Mouse (Mus musculus) liver, embryonic 12.5 days (tissue): ENCODE measurements at regions not wholly inside any gene's neighbourhood (a gene's known extent, or its start where the extent isn't known, plus 50 kb on each side); places are given as distances from the start of the nearest gene placed in this dataset.

Source experiments
- ATAC-seq: fragments of 200-750 bp; cut with Nextera tagmentation; 2 replicates; pipeline ENCODE4 v1.8.0; 2017; ENCODE audit warnings: moderate number of reproducible peaks, mild to moderate bottlenecking, moderate library complexity
- H3K27ac ChIP-seq: fragments of 300-500 bp; sonication (generic); 2 replicates; pipeline ENCODE4 v1.5.1; 2016; ENCODE audit warnings: mild to moderate bottlenecking
- H3K27me3 ChIP-seq: fragments of 300-500 bp; sonication (generic); replicated peaks from 2 replicates; pipeline ENCODE4 v1.6.1; 2016; ENCODE audit warnings: mild to moderate bottlenecking, moderate library complexity
- H3K36me3 ChIP-seq: fragments of 300-500 bp; sonication (generic); 2 replicates; pipeline ENCODE4 v1.6.1; 2016; ENCODE audit warnings: mild to moderate bottlenecking, moderate library complexity
- H3K4me1 ChIP-seq: fragments of 300-500 bp; sonication (generic); 2 replicates; pipeline ENCODE4 v1.6.1; 2016
- H3K4me2 ChIP-seq: fragments of 300-500 bp; sonication (generic); 2 replicates; pipeline ENCODE4 v1.6.1; 2016; ENCODE audit warnings: mild to moderate bottlenecking, moderate library complexity
- H3K4me3 ChIP-seq: fragments of 300-500 bp; sonication (generic); 2 replicates; pipeline ENCODE4 v1.5.1; 2016; ENCODE audit warnings: mild to moderate bottlenecking, moderate library complexity
- H3K9ac ChIP-seq: fragments of 300-500 bp; sonication (generic); 2 replicates; pipeline ENCODE4 v1.6.1; 2016; ENCODE audit warnings: mild to moderate bottlenecking, moderate library complexity
- H3K9me3 ChIP-seq: fragments of 300-500 bp; sonication (generic); replicated peaks from 2 replicates; pipeline ENCODE4 v1.6.1; 2016; ENCODE audit warnings: mild to moderate bottlenecking, moderate library complexity
- WGBS: fragments of 180-500 bp; shearing (Covaris S2); methylation state at CpG from one replicate; pipeline ENCODE4 v1.1.7; 2016; ENCODE audit not compliant: insufficient replicate concordance; 5-methylcytosine and 5-hydroxymethylcytosine counted together

- no peaks in the 10 kb centered on the region for H3K27me3 ChIP-seq
- 85% methylated on average over 3 of the region's 3 CpGs for WGBS
- no peak overlapping the region for H3K27ac ChIP-seq
- no peak overlapping the region for H3K4me3 ChIP-seq
- H3K4me2 ChIP-seq, result no peak overlapping the region
- no peaks in the 10 kb centered on the region for H3K36me3 ChIP-seq
- no peaks in the 10 kb centered on the region for H3K9me3 ChIP-seq
- H3K9ac ChIP-seq, result no peak overlapping the region
- ATAC-seq, result no peak
- H3K4me1 ChIP-seq, result no peaks in the 10 kb centered on the region
These were observed 63.2 kb upstream of the Cadm1 start for GRCm38 (mm10) chr9:47466767-47467166.

DNA sequence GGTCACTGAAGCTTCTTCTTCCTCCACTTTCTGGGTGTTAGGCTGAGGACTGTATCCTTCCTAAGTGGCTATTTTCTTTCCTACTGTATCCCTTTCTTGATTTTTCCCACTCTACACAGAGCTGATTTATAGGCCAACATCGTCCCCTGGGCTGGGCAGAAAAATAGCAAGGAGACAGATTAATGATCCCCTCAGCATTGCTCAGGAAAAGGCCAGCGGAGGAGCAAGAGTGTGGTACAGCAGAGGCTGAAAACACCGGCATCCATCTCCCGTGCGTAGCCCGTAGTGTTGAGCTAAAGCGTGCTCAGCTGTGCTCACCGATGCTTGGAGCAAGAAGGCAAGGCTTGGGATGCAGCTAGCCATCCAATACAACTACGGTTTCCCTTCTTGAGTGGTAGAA is 62.2 kb upstream of the Cadm1 start:
- WGBS, result 76% methylated on average over 9 of the region's 9 CpGs
- Histone ChIP-seq H3K36me3 (no peaks in the 10 kb centered on the region), H3K27ac (no peak overlapping the region), H3K4me1 (no peaks in the 10 kb centered on the region), H3K4me2 (no peak overlapping the region), H3K27me3 (no peaks in the 10 kb centered on the region), H3K9ac (no peak overlapping the region), H3K4me3 (no peak overlapping the region), H3K9me3 (no peaks in the 10 kb centered on the region)
- no peak for ATAC-seq

DNA sequence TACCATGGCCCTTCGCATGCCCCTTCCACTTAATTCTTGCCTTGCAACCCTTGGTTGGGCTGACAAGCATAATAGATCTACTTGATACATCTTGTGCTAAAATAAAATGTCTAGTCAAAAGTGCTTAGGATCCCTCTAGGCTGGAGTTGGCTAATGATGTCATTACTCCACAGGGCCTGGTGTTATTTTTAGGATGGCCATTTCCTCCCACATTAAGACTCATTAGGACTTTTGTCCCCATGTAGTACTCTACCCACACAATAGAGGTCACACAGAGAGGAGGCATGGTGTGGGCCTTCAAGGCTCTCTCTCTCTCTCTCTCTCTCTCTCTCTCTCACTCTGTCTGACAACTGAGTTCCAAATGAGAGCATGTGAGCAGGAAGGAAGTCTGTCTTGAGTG is 60.4 kb upstream of the Cadm1 start:
- Histone ChIP-seq H3K9me3 (no peaks in the 10 kb centered on the region), H3K4me2 (no peak overlapping the region), H3K27ac (no peak overlapping the region), H3K4me3 (no peak overlapping the region), H3K9ac (no peak overlapping the region), H3K36me3 (no peaks in the 10 kb centered on the region), H3K4me1 (no peaks in the 10 kb centered on the region), H3K27me3 (no peaks in the 10 kb centered on the region)
- no peak for ATAC-seq
- 65% methylated on average over 1 of the region's 1 CpGs for WGBS

- Histone ChIP-seq H3K4me2 (no peak overlapping the region), H3K4me1 (no peaks in the 10 kb centered on the region), H3K27me3 (no peaks in the 10 kb centered on the region), H3K36me3 (no peaks in the 10 kb centered on the region), H3K4me3 (no peak overlapping the region), H3K27ac (no peak overlapping the region), H3K9me3 (no peaks in the 10 kb centered on the region), H3K9ac (no peak overlapping the region)
- 29% methylated on average over 1 of the region's 1 CpGs for WGBS
- ATAC-seq, result no peak
These were observed 59.2 kb upstream of the Cadm1 start for GRCm38 (mm10) chr9:47470741-47471140.

GRCm38 (mm10) chr9:47471767-47472420 is 58.1 kb upstream of the Cadm1 start:
- H3K27me3 ChIP-seq, result no peaks in the 10 kb centered on the region
- ATAC-seq, result no peak
- no peak overlapping the region for H3K4me3 ChIP-seq
- H3K27ac ChIP-seq, result no peak overlapping the region
- H3K4me2 ChIP-seq, result no peak overlapping the region
- 33% methylated on average over 10 of the region's 10 CpGs for WGBS
- H3K4me1 ChIP-seq, result no peaks in the 10 kb centered on the region
- H3K36me3 ChIP-seq, result no peaks in the 10 kb centered on the region
- no peak overlapping the region for H3K9ac ChIP-seq
- no peaks in the 10 kb centered on the region for H3K9me3 ChIP-seq

DNA sequence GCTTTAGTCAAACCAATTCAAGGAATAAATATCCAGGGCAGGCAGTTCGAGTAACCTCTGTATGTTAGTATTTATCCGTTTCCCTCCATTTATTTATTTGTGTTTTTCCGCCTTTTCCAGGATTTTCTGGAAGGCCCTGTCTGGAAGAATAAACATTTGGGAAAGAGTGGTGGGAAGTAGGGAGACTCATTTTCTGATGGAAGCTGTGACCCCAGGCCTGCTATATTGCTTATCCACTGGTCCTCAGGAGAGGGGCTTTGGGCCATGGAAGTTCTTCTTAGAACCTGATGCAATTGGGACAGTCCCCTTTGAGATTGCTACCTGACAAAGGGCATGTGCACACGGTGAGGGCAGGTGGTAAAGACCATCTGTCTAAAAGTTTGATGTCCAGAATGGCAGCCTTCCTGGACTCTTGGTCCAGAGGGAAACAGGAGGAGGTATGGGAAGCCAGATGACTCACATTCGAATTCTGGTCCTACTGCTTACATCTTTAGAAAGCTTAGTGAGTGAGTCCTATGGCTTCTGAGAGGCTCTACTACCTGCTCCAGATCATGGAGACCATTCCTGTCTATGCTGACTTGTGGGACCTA is 56.1 kb upstream of the Cadm1 start:
- no peak overlapping the region for H3K4me3 ChIP-seq
- no peaks in the 10 kb centered on the region for H3K27me3 ChIP-seq
- H3K27ac ChIP-seq, result no peak overlapping the region
- H3K9ac ChIP-seq, result no peak overlapping the region
- ATAC-seq, result no peak
- H3K4me2 ChIP-seq, result no peak overlapping the region
- no peaks in the 10 kb centered on the region for H3K4me1 ChIP-seq
- 63% methylated on average over 5 of the region's 5 CpGs for WGBS
- H3K36me3 ChIP-seq, result no peaks in the 10 kb centered on the region
- H3K9me3 ChIP-seq, result no peaks in the 10 kb centered on the region

DNA sequence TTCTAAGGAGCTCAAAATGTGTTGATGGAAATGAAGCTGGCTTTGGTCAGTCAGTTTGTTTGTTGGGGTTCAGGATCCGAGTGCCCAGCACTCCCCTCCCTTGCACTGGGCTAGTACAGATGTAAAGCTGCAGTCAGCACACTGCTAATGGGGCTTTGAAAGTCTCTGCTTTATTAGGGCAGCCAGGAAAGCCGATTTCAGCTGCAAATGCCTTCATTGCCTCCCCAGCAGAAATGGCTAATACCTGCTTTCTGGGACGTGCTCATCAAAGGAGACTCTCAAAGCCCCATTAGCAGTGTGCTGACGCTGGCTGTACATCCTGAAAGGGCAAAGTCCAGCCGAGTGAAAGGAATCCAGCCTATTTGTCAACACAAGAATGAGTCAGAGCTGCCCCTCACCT is 55.2 kb upstream of the Cadm1 start:
- Histone ChIP-seq H3K9ac (no peak overlapping the region), H3K9me3 (no peaks in the 10 kb centered on the region), H3K4me2 (no peak overlapping the region), H3K36me3 (no peaks in the 10 kb centered on the region), H3K4me3 (no peak overlapping the region), H3K27me3 (no peaks in the 10 kb centered on the region), H3K4me1 (no peaks in the 10 kb centered on the region), H3K27ac (no peak overlapping the region)
- 46% methylated on average over 5 of the region's 5 CpGs for WGBS
- no peak for ATAC-seq

GRCm38 (mm10) chr9:47477889-47478288 is 52.1 kb upstream of the Cadm1 start:
- H3K4me2 ChIP-seq, result no peak overlapping the region
- ATAC-seq, result no peak
- no peak overlapping the region for H3K27ac ChIP-seq
- H3K4me1 ChIP-seq, result no peaks in the 10 kb centered on the region
- no peaks in the 10 kb centered on the region for H3K9me3 ChIP-seq
- no peak overlapping the region for H3K9ac ChIP-seq
- 59% methylated on average over 2 of the region's 2 CpGs for WGBS
- H3K4me3 ChIP-seq, result no peak overlapping the region
- H3K27me3 ChIP-seq, result no peaks in the 10 kb centered on the region
- H3K36me3 ChIP-seq, result no peaks in the 10 kb centered on the region
